Comparison of ENCODE assay signal across 9 mouse cellular contexts in genomic region chr6:115492952-115493613, GRCm38 (mm10). TPM values are rescaled to one million over a fixed set of nuclear protein-coding genes. Genes with fewer than 3 reads are reported as not detected.
DNase-seq lines count a peak whose midpoint lies in the region; ATAC-seq lines count a peak whose summit lies in the region.
"Had no signal": no experiment of that assay in that cellular context is flagged by ENCODE, and none has a peak within 500 bp of the region (broad histone marks: within the 10 kb centered on the region; RNA-seq: fewer than 3 reads in every experiment).

No protein-coding gene starts in this region.

- DNase-seq in embryonic facial prominence, embryonic 14.5 days (ENCODE audit: low spot score) = peak; percentile 74
- no peak for DNase-seq in embryonic facial prominence, embryonic 10.5 days (ENCODE audit: low spot score)
- peak; percentile 91 for DNase-seq in 3134 (ENCODE audit: extremely low read depth, insufficient read length, low spot score)
- DNase-seq in cerebellum, postnatal 36 days = peak; percentile 47 to 69
- DNase-seq in left cerebral cortex, postnatal 25 days (ENCODE audit: low spot score in 2 of 2) = peak; percentile 60 to 80
- DNase-seq in kidney, adult 8-10 months = no peak
- DNase-seq in kidney, adult 11 months = no peak
- DNase-seq in neural tube, embryonic 10.5 days (ENCODE audit: extremely low spot score, low spot score) = no peak
- DNase-seq: kidney, postnatal 10 days had no signal

- no peaks in the 10 kb centered on the region for H3K36me3 ChIP-seq in embryonic facial prominence, embryonic 14.5 days (ENCODE audit: control insufficient read depth, insufficient read depth, low read length)
- no peaks in the 10 kb centered on the region for H3K36me3 ChIP-seq in embryonic facial prominence, embryonic 10.5 days (replicated peaks)

- H3K4me3 ChIP-seq in embryonic facial prominence, embryonic 14.5 days (ENCODE audit: low read depth, low read length) = no peak overlapping the region
- no peak overlapping the region for H3K4me3 ChIP-seq in embryonic facial prominence, embryonic 10.5 days

- H3K9ac ChIP-seq in embryonic facial prominence, embryonic 14.5 days (ENCODE audit: low read depth, low read length) = no peak overlapping the region

- intact Hi-C loops in left cerebral cortex, postnatal 25 days (cut with DNase I) = no loop called here

- H3K4me2 ChIP-seq in embryonic facial prominence, embryonic 14.5 days (ENCODE audit: low read depth, low read length) = no peak overlapping the region

- no peak overlapping the region for H3K27ac ChIP-seq in embryonic facial prominence, embryonic 14.5 days (replicated peaks; ENCODE audit: low read depth, low read length)
- no peak overlapping the region for H3K27ac ChIP-seq in embryonic facial prominence, embryonic 10.5 days (replicated peaks)

- H3K4me1 ChIP-seq in embryonic facial prominence, embryonic 14.5 days (ENCODE audit: control insufficient read depth, insufficient read depth, low read length) = no peaks in the 10 kb centered on the region
- no peaks in the 10 kb centered on the region for H3K4me1 ChIP-seq in embryonic facial prominence, embryonic 10.5 days

- no peaks in the 10 kb centered on the region for H3K9me3 ChIP-seq in embryonic facial prominence, embryonic 14.5 days (ENCODE audit: control insufficient read depth, low read length)
- no peaks in the 10 kb centered on the region for H3K9me3 ChIP-seq in embryonic facial prominence, embryonic 10.5 days

- ATAC-seq in embryonic facial prominence, embryonic 14.5 days (ENCODE audit: low read depth) = no peak

- no peaks in the 10 kb centered on the region for H3K27me3 ChIP-seq in embryonic facial prominence, embryonic 14.5 days (replicated peaks; ENCODE audit: control insufficient read depth, insufficient read depth, low read length)
- no peaks in the 10 kb centered on the region for H3K27me3 ChIP-seq in embryonic facial prominence, embryonic 10.5 days (replicated peaks; ENCODE audit: low read depth, poor library complexity, severe bottlenecking)

- WGBS in embryonic facial prominence, embryonic 14.5 days = 67% methylated on average over 11 of the region's 11 CpGs
- WGBS in embryonic facial prominence, embryonic 10.5 days = 77% methylated on average over 11 of the region's 11 CpGs

RNA-seq across cellular contexts. Expression of gene Tsen2, which starts 51.4 kb away (rescaled TPM):
- 24.4 and 31.4 TPM in 2 replicates for polyA plus RNA-seq in embryonic facial prominence, embryonic 14.5 days (2014; fragmentation: Nextera tagmentation; extraction: Ambion mirVana)
- polyA plus RNA-seq in embryonic facial prominence, embryonic 10.5 days (2016; fragmentation: Nextera tagmentation; extraction: Ambion mirVana) = 32.1 and 33.0 TPM in 2 replicates
- 10 to 100 TPM; 22.0 to 23.2 TPM for total RNA-seq in left cerebral cortex, postnatal 25 days (2021)

Comparison
In these comparisons a context has a peak if more than half of its experiments do, and no peak if none do; other contexts are left out.
1. DNase-seq: peak in embryonic facial prominence, embryonic 14.5 days (single experiment), 3134 (single experiment), cerebellum, postnatal 36 days (2 of 2) and left cerebral cortex, postnatal 25 days (2 of 2); none in embryonic facial prominence, embryonic 10.5 days (single experiment), kidney, adult 8-10 months (0 of 2), kidney, adult 11 months (single experiment) and neural tube, embryonic 10.5 days (single experiment).